Mouse (Mus musculus) G1E (cell line): ENCODE results near the gene Tmem53.

Source experiments
- CTCF ChIP-seq: IDR thresholded peaks from 2 replicates; pipeline ENCODE4 v1.5.1; 2012; ENCODE audit warnings: low read depth, low read length, inconsistent platforms, mixed read lengths
- GATA1 ChIP-seq: IDR thresholded peaks from 2 replicates; pipeline ENCODE4 v1.6.1; 2012; ENCODE audit warnings: borderline replicate concordance, low read length, inconsistent platforms, mixed read lengths
- TAL1 ChIP-seq: conservative IDR thresholded peaks from 2 replicates; pipeline ENCODE4 v1.6.1; 2012; ENCODE audit warnings: low read depth, low read length, inconsistent platforms, mixed read lengths

GRCm38 (mm10) chr4:117253218-117254016, 1.7 kb downstream of the Tmem53 start:
- TF ChIP-seq CTCF (no peak), TAL1 (no peak), GATA1 (no peak)
